Mouse (Mus musculus) activated CD4-positive, CD25-positive, alpha-beta regulatory T cell (primary cell): ENCODE results near the gene Vil1. TPM values are rescaled to one million over a fixed set of nuclear protein-coding genes. Genes with fewer than 3 reads are reported as not detected.

Source experiments
- polyA plus RNA-seq, 2 experiments: library from polyadenylated mRNA; unstranded; fragments of 100-300 nt; shearing (Covaris generic); gene quantifications; one replicate each; pipeline ENCODE4 v1.2.1; 2017

Gene Vil1
- polyA plus RNA-seq: under 1 TPM; 0.05 to 0.16 TPM

GRCm38 (mm10) chr1:74408589-74409504, at the start of gene Vil1:
Gene Vil1 (plus strand): TSS chr1:74409376.

DNA sequence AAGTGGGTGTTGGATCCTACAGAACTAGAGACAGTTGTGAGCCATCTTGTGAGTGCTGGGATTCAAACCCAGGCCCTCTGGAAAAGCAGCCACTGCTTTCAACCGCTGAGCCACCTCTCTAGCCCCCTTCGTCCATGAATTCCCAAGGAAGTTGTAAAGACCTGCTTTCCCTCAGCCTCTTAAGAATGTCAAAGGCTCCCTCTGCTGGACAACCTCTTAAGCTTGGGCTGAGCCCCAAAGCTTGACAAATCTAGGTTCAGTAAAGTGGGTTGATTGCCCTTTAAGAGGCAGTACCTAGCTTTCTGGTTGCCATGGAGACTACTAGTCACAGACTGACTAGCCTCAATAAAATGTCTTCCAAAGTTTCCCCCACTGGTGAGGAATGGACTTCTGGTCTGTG, 47.4 kb upstream of the Vil1 start, which contains the start of gene Catip:
Gene Catip, plus strand, starts transcription at position 297 of the 400 bp plus-strand sequence.

DNA sequence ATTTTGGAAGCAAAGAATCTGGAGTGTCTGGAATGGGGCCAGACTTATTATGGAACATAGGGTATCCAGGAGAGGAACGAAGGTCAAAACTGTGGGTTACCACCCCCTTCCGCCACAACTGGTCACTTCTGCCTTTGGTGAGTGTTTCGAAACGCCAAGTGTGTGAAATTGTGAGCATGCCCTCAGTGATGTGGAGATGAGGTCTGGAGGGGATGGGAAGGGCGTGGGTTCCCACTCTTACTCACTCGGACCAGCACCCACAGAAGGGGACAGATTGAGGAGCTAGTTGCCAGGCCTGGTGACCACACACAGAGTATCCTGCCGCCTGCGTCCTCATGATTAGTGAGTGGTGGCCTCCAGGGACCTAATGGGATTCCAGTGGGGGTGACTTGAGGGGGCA, 34.2 kb upstream of the Vil1 start, which contains the start of gene Slc11a1:
Gene Slc11a1, plus strand, starts transcription at position 216 of the 400 bp plus-strand sequence.

GRCm38 (mm10) chr1:74390924-74391748, 18.0 kb upstream of the Vil1 start, which contains the start of gene Ctdsp1:
Gene Ctdsp1 (plus strand): TSS chr1:74391509.

Other genes with a start within 250 kb of the Vil1 start
- gene Cxcr1, start 214.7 kb upstream of the Vil1 start, polyA plus RNA-seq: not detected
- gene Arpc2, start 173.3 kb upstream of the Vil1 start, polyA plus RNA-seq: 1,000 to 10,000 TPM; 1,103 to 1,270 TPM
- under 1 TPM in 1 of 2 experiments, not detected in 1; 0.16 TPM for gene Gpbar1, start 130.8 kb upstream of the Vil1 start, polyA plus RNA-seq
- 100 to 1,000 TPM; 193 to 248 TPM for gene Aamp, start 124.6 kb upstream of the Vil1 start, polyA plus RNA-seq
- 10 to 100 TPM; 70.6 to 76.1 TPM for gene Pnkd, start 124.4 kb upstream of the Vil1 start, polyA plus RNA-seq
- gene Tmbim1, start 103.8 kb upstream of the Vil1 start, polyA plus RNA-seq: 10 to 100 TPM in 1 of 2 experiments, 1 to 10 TPM in 1; 8.1 to 31.0 TPM
- gene Catip, start 47.3 kb upstream of the Vil1 start, polyA plus RNA-seq: not detected
- gene Slc11a1, start 34.2 kb upstream of the Vil1 start, polyA plus RNA-seq: 1 to 10 TPM; 1.9 to 4.5 TPM
- 1 to 10 TPM; 4.9 to 6.8 TPM for gene Ctdsp1, start 17.9 kb upstream of the Vil1 start, polyA plus RNA-seq
- gene Cnot9, start 96.7 kb downstream of the Vil1 start, polyA plus RNA-seq: 10 to 100 TPM; 34.7 to 37.7 TPM
- 1 to 10 TPM in 1 of 2 experiments, under 1 TPM in 1; 0.66 to 1.5 TPM for gene Plcd4, start 133.5 kb downstream of the Vil1 start, polyA plus RNA-seq
- 10 to 100 TPM; 12.0 to 13.0 TPM for gene Usp37, start 134.9 kb downstream of the Vil1 start, polyA plus RNA-seq
- gene Zfp142, start 178.9 kb downstream of the Vil1 start, polyA plus RNA-seq: 10 to 100 TPM; 10.2 to 14.0 TPM
- 10 to 100 TPM in 1 of 2 experiments, 1 to 10 TPM in 1; 9.8 to 11.9 TPM for gene Bcs1l, start 178.9 kb downstream of the Vil1 start, polyA plus RNA-seq
- 10 to 100 TPM; 19.4 to 25.8 TPM for gene Rnf25, start 192.0 kb downstream of the Vil1 start, polyA plus RNA-seq
- gene Stk36, start 192.1 kb downstream of the Vil1 start, polyA plus RNA-seq: under 1 TPM in 1 of 2 experiments, not detected in 1; 0.53 TPM